Comparison of ENCODE assay signal across 16 mouse cellular contexts in genomic region chr13:112424212-112424611, GRCm38 (mm10). TPM values are rescaled to one million over a fixed set of nuclear protein-coding genes. Genes with fewer than 3 reads are reported as not detected.
DNase-seq lines count a peak whose midpoint lies in the region; ATAC-seq and TF ChIP-seq lines count a peak whose summit lies in the region.
"Had no signal": no experiment of that assay in that cellular context is flagged by ENCODE, and none has a peak within 500 bp of the region (broad histone marks: within the 10 kb centered on the region; RNA-seq: fewer than 3 reads in every experiment).

No protein-coding gene starts in this region.

- peak; percentile 30 for TF ChIP-seq CTCF in heart, postnatal 0 days (IDR thresholded peaks at IDR 0.05; ENCODE audit: low read depth)

- peak; percentile 62 to 71 for DNase-seq in CD8-positive naive resting alpha-beta T cell, adult 2 months (ENCODE audit: low read depth in 2 of 2, low spot score in 2 of 2)
- DNase-seq in heart, postnatal 0 days (ENCODE audit: low spot score): no peak
- DNase-seq in thymus, postnatal 10 days (ENCODE audit: low spot score in 2 of 2): peak; percentile 60 to 66
- DNase-seq in layer of hippocampus, adult 18-20 months (ENCODE audit: low spot score in 2 of 2): no peak
- DNase-seq in cerebellum, adult 11-12 months: no peak
- DNase-seq in lung, postnatal 36 days: no peak
- DNase-seq: cerebellum, postnatal 25 days; gastrocnemius, postnatal 25 days; layer of hippocampus, postnatal 36 days; midbrain, embryonic 14.5 days had no signal

- peak; percentile 13; the same call in 1 of the 2 replicates for ATAC-seq in intestine, embryonic 16.5 days
- no peak; the same call in 1 of the 2 replicates for ATAC-seq in intestine, embryonic 15.5 days
- no peak for ATAC-seq in heart, postnatal 0 days (ENCODE audit: insufficient read depth, low read depth)

- H3K27me3 ChIP-seq in intestine, embryonic 16.5 days (replicated peaks; ENCODE audit: control insufficient read depth, insufficient read depth, low read length): no peaks in the 10 kb centered on the region
- no peaks in the 10 kb centered on the region for H3K27me3 ChIP-seq in intestine, embryonic 15.5 days (replicated peaks)
- no peaks in the 10 kb centered on the region for H3K27me3 ChIP-seq in heart, postnatal 0 days (ENCODE audit: control insufficient read depth, insufficient read depth, low read length)
- H3K27me3 ChIP-seq: hindbrain, embryonic 15.5 days; liver, embryonic 15.5 days; neural tube, embryonic 12.5 days had no signal

- no peaks in the 10 kb centered on the region for H3K9me3 ChIP-seq in intestine, embryonic 16.5 days (ENCODE audit: control insufficient read depth, low read length)
- H3K9me3 ChIP-seq in intestine, embryonic 15.5 days: no peaks in the 10 kb centered on the region
- no peaks in the 10 kb centered on the region for H3K9me3 ChIP-seq in heart, postnatal 0 days (replicated peaks; ENCODE audit: control insufficient read depth, low read length)
- H3K9me3 ChIP-seq: hindbrain, embryonic 15.5 days; liver, embryonic 15.5 days; neural tube, embryonic 12.5 days had no signal

- peaks cover 7% of the 10 kb centered on the region for H3K4me1 ChIP-seq in intestine, embryonic 16.5 days (ENCODE audit: control insufficient read depth, insufficient read depth, low read length)
- H3K4me1 ChIP-seq in intestine, embryonic 15.5 days (replicated peaks): 0 out of 2 replicates have a peak, but pooled peaks cover 3% of the 10 kb centered on the region
- H3K4me1 ChIP-seq in heart, postnatal 0 days (ENCODE audit: control insufficient read depth, insufficient read depth): peaks cover 18% of the 10 kb centered on the region; the same call in 1 of the 2 replicates
- H3K4me1 ChIP-seq: hindbrain, embryonic 15.5 days; neural tube, embryonic 12.5 days had no signal

- no peak overlapping the region for H3K27ac ChIP-seq in intestine, embryonic 16.5 days (ENCODE audit: low read length)
- no peak overlapping the region for H3K27ac ChIP-seq in intestine, embryonic 15.5 days
- H3K27ac ChIP-seq in heart, postnatal 0 days (ENCODE audit: low read depth): peak overlapping the region; percentile 90
- H3K27ac ChIP-seq: hindbrain, embryonic 15.5 days; kidney, postnatal 0 days; liver, embryonic 15.5 days; neural tube, embryonic 12.5 days had no signal

- H3K36me3 ChIP-seq in intestine, embryonic 16.5 days (ENCODE audit: control insufficient read depth, insufficient read depth, low read length): no peaks in the 10 kb centered on the region
- H3K36me3 ChIP-seq in intestine, embryonic 15.5 days: no peaks in the 10 kb centered on the region
- no peaks in the 10 kb centered on the region for H3K36me3 ChIP-seq in heart, postnatal 0 days (replicated peaks; ENCODE audit: control insufficient read depth, insufficient read depth, low read length)
- H3K36me3 ChIP-seq: hindbrain, embryonic 15.5 days; liver, embryonic 15.5 days; neural tube, embryonic 12.5 days had no signal

- no peak overlapping the region for H3K9ac ChIP-seq in intestine, embryonic 16.5 days (ENCODE audit: low read depth, low read length)
- no peak overlapping the region for H3K9ac ChIP-seq in intestine, embryonic 15.5 days
- no peak overlapping the region for H3K9ac ChIP-seq in heart, postnatal 0 days (replicated peaks; ENCODE audit: low read depth, low read length)
- H3K9ac ChIP-seq: hindbrain, embryonic 15.5 days; liver, embryonic 15.5 days; neural tube, embryonic 12.5 days had no signal

- H3K4me3 ChIP-seq in intestine, embryonic 16.5 days (ENCODE audit: low read length): no peak overlapping the region
- H3K4me3 ChIP-seq in intestine, embryonic 15.5 days (replicated peaks): no peak overlapping the region
- no peak overlapping the region for H3K4me3 ChIP-seq in heart, postnatal 0 days (ENCODE audit: low read depth, low read length)
- H3K4me3 ChIP-seq: hindbrain, embryonic 15.5 days; liver, embryonic 15.5 days; neural tube, embryonic 12.5 days had no signal

- WGBS in intestine, embryonic 16.5 days: 71% methylated on average over 2 of the region's 2 CpGs
- WGBS in intestine, embryonic 15.5 days: 75% methylated on average over 2 of the region's 2 CpGs
- WGBS in heart, postnatal 0 days: 58% methylated on average over 2 of the region's 2 CpGs

- no peak for TF ChIP-seq EP300 in heart, postnatal 0 days (IDR thresholded peaks at IDR 0.05; ENCODE audit: low read depth)

- H3K4me2 ChIP-seq in intestine, embryonic 16.5 days (ENCODE audit: low read depth, low read length): no peak overlapping the region
- no peak overlapping the region for H3K4me2 ChIP-seq in intestine, embryonic 15.5 days (replicated peaks)
- peak overlapping the region; percentile 6; the same call in 1 of the 2 replicates for H3K4me2 ChIP-seq in heart, postnatal 0 days (ENCODE audit: low read depth, low read length)
- H3K4me2 ChIP-seq: hindbrain, embryonic 15.5 days; liver, embryonic 15.5 days; neural tube, embryonic 12.5 days had no signal

RNA-seq across cellular contexts. Expression of gene Il6st, which starts 39.7 kb away (rescaled TPM):
- 24.5 and 28.9 TPM in 2 replicates for polyA plus RNA-seq in intestine, embryonic 16.5 days (2015; fragmentation: Nextera tagmentation; extraction: Ambion mirVana)
- 31.9 and 37.8 TPM in 2 replicates for polyA plus RNA-seq in intestine, embryonic 15.5 days (2015; fragmentation: Nextera tagmentation; extraction: Ambion mirVana)
- 79.0 and 98.0 TPM in 2 replicates for total RNA-seq in heart, postnatal 0 days (2014; rRNA removed; ENCODE audit: low replicate concordance)
- 29.9 and 30.0 TPM in 2 replicates for polyA plus RNA-seq in heart, postnatal 0 days (2015; fragmentation: Nextera tagmentation; extraction: Ambion mirVana)
- total RNA-seq in layer of hippocampus, adult 18-20 months (2021): 10 to 100 TPM; 75.8 to 84.6 TPM

Comparison
In these comparisons a context has a peak if more than half of its experiments do, and no peak if none do; other contexts are left out.
1. DNase-seq: peak in CD8-positive naive resting alpha-beta T cell, adult 2 months (2 of 2) and thymus, postnatal 10 days (2 of 2); none in heart, postnatal 0 days (single experiment), layer of hippocampus, adult 18-20 months (0 of 2), cerebellum, adult 11-12 months (single experiment) and lung, postnatal 36 days (single experiment).